Mouse (Mus musculus): ENCODE results near the gene Plekho2. TPM values are rescaled to one million over a fixed set of nuclear protein-coding genes. Genes with fewer than 3 reads are reported as not detected.

Plekho2 gene
- total and polyA plus RNA-seq, 3 experiments, result 7.6 to 12.9 TPM; not detected in 1

DNA sequence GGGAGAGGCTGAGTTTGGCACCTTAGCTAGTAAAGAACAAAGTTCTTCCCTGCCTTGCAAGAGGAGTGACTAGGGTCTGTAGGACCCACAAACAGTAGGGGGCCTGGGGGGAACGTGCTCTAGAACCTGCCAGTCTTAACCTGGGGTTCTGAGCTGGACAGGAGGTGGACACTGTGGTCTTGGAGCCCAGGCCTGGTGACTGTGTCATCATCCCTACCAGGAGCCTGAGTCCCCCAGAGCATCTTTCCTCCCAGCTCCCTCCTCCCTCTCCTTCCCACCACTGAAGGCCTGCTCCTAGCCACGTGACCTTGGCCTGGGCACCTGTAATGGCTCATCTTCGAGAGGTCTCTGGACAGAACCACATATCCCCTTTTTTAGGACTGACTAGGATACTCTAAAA lies 45.7 kb downstream of the Plekho2 start:
- no peak overlapping the region for H3K4me3 ChIP-seq (ENCODE audit: control insufficient read depth in 1 of 2, insufficient read depth in 1 of 2, low read depth in 2 of 2, low read length in 2 of 2)
- DNase-seq (ENCODE audit: low read depth, low spot score), result no peak
- H3K9ac ChIP-seq (ENCODE audit: control insufficient read depth, low read depth, low read length, poor library complexity, severe bottlenecking), result no peak overlapping the region
- H3K27me3 ChIP-seq (ENCODE audit: control insufficient read depth in 1 of 2, insufficient read depth in 2 of 2, low read length in 2 of 2), result no peaks in the 10 kb centered on the region
- no peaks in the 10 kb centered on the region for H3K9me3 ChIP-seq (replicated peaks; ENCODE audit: insufficient read depth, low read length)
- H3K79me2 ChIP-seq (ENCODE audit: control insufficient read depth, insufficient read depth, low read length, poor library complexity), result no peaks in the 10 kb centered on the region
- TF ChIP-seq EP300 (IDR thresholded peaks at IDR 0.05; ENCODE audit: low read depth in 1 of 2, low read length in 2 of 2) (no peak), TAL1 (IDR thresholded peaks at IDR 0.05; ENCODE audit: low read length) (no peak), BHLHE40 (IDR thresholded peaks at IDR 0.05; ENCODE audit: borderline replicate concordance, low read depth, low read length) (no peak), MAZ (IDR thresholded peaks at IDR 0.05; ENCODE audit: low read depth, low read length) (no peak), TBP (IDR thresholded peaks at IDR 0.05; ENCODE audit: low read depth, low read length) (no peak), POLR2A (IDR thresholded peaks at IDR 0.05; ENCODE audit: control insufficient read depth in 1 of 2, insufficient read depth in 1 of 2, low read depth in 1 of 2, low read length in 2 of 2, poor library complexity in 1 of 2) (no peak)
- no peak overlapping the region for H3K27ac ChIP-seq (ENCODE audit: control insufficient read depth, low read depth, low read length)
- H3K36me3 ChIP-seq (ENCODE audit: control insufficient read depth in 1 of 2, insufficient read depth in 2 of 2, low read length in 2 of 2), result peaks cover 0 to 5% of the 10 kb centered on the region in 2 experiments; a peak in 1 of 4 replicates
- H3K4me1 ChIP-seq (ENCODE audit: control insufficient read depth in 1 of 2, insufficient read depth in 2 of 2, low read length in 2 of 2), result peaks cover 4 to 29% of the 10 kb centered on the region in 2 experiments

DNA sequence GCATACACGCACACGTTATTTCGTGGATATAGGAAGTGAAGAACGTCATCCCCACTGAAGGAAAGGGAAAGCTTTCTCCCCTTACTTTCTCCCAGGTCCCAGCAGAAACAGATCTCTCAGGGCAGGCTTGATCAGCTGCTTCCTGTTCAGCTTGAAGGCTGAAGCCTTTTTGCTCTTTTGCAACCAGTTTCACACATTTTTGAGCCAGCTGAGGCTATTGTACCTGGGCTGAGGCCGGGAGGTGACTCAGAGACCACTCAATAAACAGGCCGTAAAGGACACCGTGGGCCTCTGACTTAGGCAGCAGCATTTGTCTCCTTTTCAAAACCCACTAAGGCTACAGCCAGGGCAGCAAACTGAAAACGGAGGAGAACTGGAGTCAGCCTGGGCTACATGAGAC lies 46.9 kb downstream of the Plekho2 start:
- TF ChIP-seq NELFE (IDR thresholded peaks at IDR 0.05; ENCODE audit: low read depth, low read length), result no peak
- TF ChIP-seq USF1 (IDR thresholded peaks at IDR 0.05; ENCODE audit: low read depth, low read length), result no peak
- TF ChIP-seq CHD1 (IDR thresholded peaks at IDR 0.05; ENCODE audit: low read depth, low read length), result no peak
- no peak for TF ChIP-seq JUND (IDR thresholded peaks at IDR 0.05; ENCODE audit: low read depth, low read length)
- no peak for TF ChIP-seq EP300 (IDR thresholded peaks at IDR 0.05; ENCODE audit: low read depth in 1 of 2, low read length in 2 of 2)
- no peak for TF ChIP-seq RCOR1 (IDR thresholded peaks at IDR 0.05; ENCODE audit: low read depth, low read length)
- TF ChIP-seq TCF12 (IDR thresholded peaks at IDR 0.05; ENCODE audit: low read depth, low read length), result no peak
- TF ChIP-seq E2F4 (IDR thresholded peaks at IDR 0.05; ENCODE audit: borderline replicate concordance, low read depth, low read length), result no peak
- no peak for TF ChIP-seq MAX (IDR thresholded peaks at IDR 0.05; ENCODE audit: low read length)
- no peak for TF ChIP-seq GATA1 (IDR thresholded peaks at IDR 0.05; ENCODE audit: low read depth, low read length)
- TF ChIP-seq MAZ (IDR thresholded peaks at IDR 0.05; ENCODE audit: low read depth, low read length), result no peak
- TF ChIP-seq RAD21 (IDR thresholded peaks at IDR 0.05; ENCODE audit: low read depth, low read length), result no peak
- no peak for TF ChIP-seq ZMIZ1 (IDR thresholded peaks at IDR 0.05; ENCODE audit: low read depth, low read length)
- no peak for TF ChIP-seq TBP (IDR thresholded peaks at IDR 0.05; ENCODE audit: low read depth, low read length)
- no peak for TF ChIP-seq MYC (IDR thresholded peaks at IDR 0.05; ENCODE audit: low read depth, low read length)
- no peak for TF ChIP-seq SMC3 (IDR thresholded peaks at IDR 0.05; ENCODE audit: low read depth, low read length)
- TF ChIP-seq SIN3A (IDR thresholded peaks at IDR 0.05; ENCODE audit: low read length), result no peak
- no peak for TF ChIP-seq HCFC1 (IDR thresholded peaks at IDR 0.05; ENCODE audit: low read depth, low read length)
- no peak for TF ChIP-seq MEF2A (IDR thresholded peaks at IDR 0.05; ENCODE audit: extremely low read depth, insufficient replicate concordance, low read depth, low read length, poor library complexity, severe bottlenecking)
- H3K4me1 ChIP-seq (ENCODE audit: control insufficient read depth in 1 of 2, insufficient read depth in 2 of 2, low read length in 2 of 2), result peaks cover 3 to 35% of the 10 kb centered on the region in 2 experiments
- no peak for DNase-seq (ENCODE audit: low read depth, low spot score)

More for the DNA sequence above, 46.9 kb downstream of the Plekho2 start:
- Histone ChIP-seq H3K27me3 (ENCODE audit: control insufficient read depth in 1 of 2, insufficient read depth in 2 of 2, low read length in 2 of 2) (no peaks in the 10 kb centered on the region), H3K27ac (ENCODE audit: control insufficient read depth, low read depth, low read length) (no peak overlapping the region), H3K79me2 (ENCODE audit: control insufficient read depth, insufficient read depth, low read length, poor library complexity) (no peaks in the 10 kb centered on the region), H3K36me3 (ENCODE audit: control insufficient read depth in 1 of 2, insufficient read depth in 2 of 2, low read length in 2 of 2) (peaks cover 0 to 3% of the 10 kb centered on the region in 2 experiments; a peak in 2 of 4 replicates), H3K4me3 (ENCODE audit: control insufficient read depth in 1 of 2, insufficient read depth in 1 of 2, low read depth in 2 of 2, low read length in 2 of 2) (no peak overlapping the region), H3K9me3 (replicated peaks; ENCODE audit: insufficient read depth, low read length) (no peaks in the 10 kb centered on the region), H3K9ac (ENCODE audit: control insufficient read depth, low read depth, low read length, poor library complexity, severe bottlenecking) (no peak overlapping the region)

Data from MEL (cell line).